Mouse (Mus musculus): Measurements from ENCODE around the gene Hspb8.

DNA sequence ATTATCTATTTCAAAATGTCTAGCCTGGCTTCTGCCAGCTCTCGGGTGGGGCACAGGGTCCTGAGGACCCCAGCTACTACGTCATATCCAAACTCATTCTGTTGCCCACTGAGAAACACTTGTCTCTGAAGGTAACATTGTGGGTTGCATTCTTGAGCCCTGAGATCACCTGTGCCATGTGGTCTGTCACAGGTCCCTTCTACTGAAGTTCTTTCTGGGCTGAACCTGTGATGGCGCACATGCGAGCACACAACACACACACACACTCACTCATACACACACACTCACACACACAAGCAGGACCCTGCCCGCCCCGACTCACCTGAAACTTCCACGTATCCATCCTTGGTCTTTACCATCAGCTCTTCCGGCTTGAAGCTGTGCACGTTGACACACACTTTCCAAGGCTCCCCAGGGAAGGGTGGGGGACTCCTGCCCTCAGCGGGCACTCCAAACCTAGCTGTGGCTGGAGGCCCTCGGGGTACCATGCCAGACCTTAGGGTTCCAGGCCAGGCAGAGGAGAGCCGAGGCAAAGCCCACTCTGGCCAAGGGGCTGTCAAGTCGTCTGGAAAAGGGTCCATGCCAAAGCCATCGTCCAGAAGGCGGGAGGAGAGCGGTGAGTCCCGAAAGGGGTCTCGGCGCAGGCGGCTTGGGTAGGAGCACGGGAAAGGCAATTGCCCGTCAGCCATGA is 728 bp downstream of the Hspb8 start:
- no peak for TF ChIP-seq CTCF (IDR thresholded peaks at IDR 0.05; ENCODE audit: low read depth, low read length)
- no peak for TF ChIP-seq EP300 (IDR thresholded peaks at IDR 0.05; ENCODE audit: insufficient read depth, low read depth, low read length)
- TF ChIP-seq POLR2A (IDR thresholded peaks at IDR 0.05; ENCODE audit: insufficient read depth, low read length): no peak
